In the genomic region with DNA sequence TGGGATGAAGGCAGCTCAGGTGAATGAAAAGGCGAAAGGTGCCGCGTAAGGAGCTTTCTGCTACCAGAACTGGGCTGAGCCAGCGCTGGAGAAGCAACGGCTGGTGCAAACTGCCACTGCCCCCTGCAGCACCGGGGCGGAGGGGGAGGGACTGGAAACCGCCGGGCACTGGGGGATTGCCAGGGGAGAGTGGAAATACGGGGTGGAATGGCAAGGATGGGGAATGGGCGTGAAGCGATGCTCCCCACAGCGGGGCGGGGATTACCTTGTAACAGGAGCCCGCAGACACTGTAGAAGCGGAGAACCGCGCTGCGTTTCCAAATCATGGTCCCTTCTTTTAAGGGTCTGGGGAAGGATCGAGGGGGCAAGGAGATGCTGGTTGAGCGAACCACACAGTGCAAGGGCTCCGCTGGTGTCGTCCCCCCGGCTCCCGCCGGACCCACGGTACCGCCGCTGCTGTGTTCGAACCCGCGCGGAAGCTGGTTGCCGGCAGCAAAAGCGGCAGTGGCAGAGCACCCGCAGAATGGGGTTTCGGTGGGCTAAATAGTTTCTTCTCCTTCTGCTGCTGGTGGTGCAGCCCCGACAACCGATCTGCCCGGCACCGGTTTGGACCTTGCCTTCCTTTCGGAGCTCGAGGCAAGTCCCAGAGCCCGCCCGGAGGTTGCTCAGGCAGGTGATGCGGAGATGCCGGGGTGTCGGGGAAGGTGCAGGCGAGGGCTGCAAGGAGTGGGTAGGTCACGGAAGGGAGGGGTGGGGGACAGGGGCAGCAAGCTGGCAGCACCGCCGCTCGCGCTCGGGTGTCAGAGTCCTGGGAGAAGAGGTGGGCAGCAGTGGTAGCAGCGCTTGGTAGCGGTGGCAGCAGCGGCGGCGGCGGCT, we compare ENCODE assay signal across 8 mouse cellular contexts. TPM values are rescaled to one million over a fixed set of nuclear protein-coding genes. Genes with fewer than 3 reads are reported as not detected.
DNase-seq lines count a peak whose midpoint lies in the region; ATAC-seq and TF ChIP-seq lines count a peak whose summit lies in the region.

No protein-coding gene starts in this region.

- ATAC-seq in lung, embryonic 14.5 days (ENCODE audit: insufficient read depth) = peak; percentile 59

- peak overlapping the region; percentile 79 for H3K4me3 ChIP-seq in embryonic fibroblast, embryonic 13.5 days (ENCODE audit: insufficient read depth, low read length)
- H3K4me3 ChIP-seq in lung, embryonic 14.5 days (ENCODE audit: low read depth, low read length) = peak overlapping the region; percentile 67

- H3K9ac ChIP-seq in lung, embryonic 14.5 days = peak overlapping the region; percentile 42

- peaks cover 21% of the 10 kb centered on the region for H3K27me3 ChIP-seq in lung, embryonic 14.5 days (ENCODE audit: insufficient read depth, low read length)

- H3K27ac ChIP-seq in embryonic fibroblast, embryonic 13.5 days (ENCODE audit: insufficient read depth, low read length) = no peak overlapping the region
- H3K27ac ChIP-seq in lung, embryonic 14.5 days (ENCODE audit: low read depth) = no peak overlapping the region

- H3K36me3 ChIP-seq in lung, embryonic 14.5 days (ENCODE audit: insufficient read depth) = no peaks in the 10 kb centered on the region

- no peak for TF ChIP-seq POLR2A in embryonic fibroblast, embryonic 13.5 days (IDR thresholded peaks at IDR 0.05; ENCODE audit: low read depth, low read length)

- DNase-seq in Muller cell, postnatal 12 days (ENCODE audit: inconsistent ontology term) = peak; percentile 91
- peak; percentile 94 for DNase-seq in brain, adult 2 months (ENCODE audit: low read depth, low spot score)
- peak; percentile 43 for DNase-seq in heart, postnatal 4 days
- peak; percentile 77 to 78 for DNase-seq in layer of hippocampus, adult 8-10 months (ENCODE audit: low spot score in 2 of 2)
- DNase-seq in lung, embryonic 14.5 days = peak; percentile 65
- DNase-seq in ovary, postnatal 10 days (ENCODE audit: low spot score) = peak; percentile 10
- DNase-seq in thymus, postnatal 36 days = no peak

- no peak for TF ChIP-seq CTCF in embryonic fibroblast, embryonic 13.5 days (IDR thresholded peaks at IDR 0.05; ENCODE audit: borderline replicate concordance, insufficient read depth, low read length)
- TF ChIP-seq CTCF in lung, embryonic 14.5 days (IDR thresholded peaks at IDR 0.05; ENCODE audit: low read depth) = no peak

- peaks cover 3% of the 10 kb centered on the region; the same call in 1 of the 2 replicates for H3K9me3 ChIP-seq in lung, embryonic 14.5 days (ENCODE audit: low read depth, low read length)

- no peaks in the 10 kb centered on the region; the same call in 1 of the 2 replicates for H3K4me1 ChIP-seq in embryonic fibroblast, embryonic 13.5 days (ENCODE audit: control insufficient read depth, insufficient read depth, low read length)
- no peaks in the 10 kb centered on the region for H3K4me1 ChIP-seq in lung, embryonic 14.5 days (ENCODE audit: insufficient read depth)

- H3K4me2 ChIP-seq in lung, embryonic 14.5 days = peak overlapping the region; percentile 97

- under 1% methylated on average over 50 of the region's 61 CpGs for WGBS in lung, embryonic 14.5 days

RNA-seq across cellular contexts. Expression of gene Cadm2, which starts 0.6 kb away (rescaled TPM):
- 3.6 and 4.3 TPM in 2 replicates for polyA plus RNA-seq in embryonic fibroblast, embryonic 13.5 days (2011; ENCODE audit: insufficient read length, low read depth, missing spikeins)
- under 1 TPM in 1 of 2 experiments, not detected in 1; 0.09 TPM for total RNA-seq in heart, postnatal 4 days (2021)
- 100 to 1,000 TPM; 182 to 194 (median 187) TPM for total RNA-seq in layer of hippocampus, adult 8-10 months (2022)
- polyA plus RNA-seq in lung, embryonic 14.5 days (2014; fragmentation: Nextera tagmentation; extraction: Ambion mirVana) = 0.51 and 0.66 TPM in 2 replicates

Comparison
In these comparisons a context has a peak if more than half of its experiments do, and no peak if none do; other contexts are left out.
1. DNase-seq: peak in Muller cell, postnatal 12 days (single experiment), brain, adult 2 months (single experiment), heart, postnatal 4 days (single experiment), layer of hippocampus, adult 8-10 months (2 of 2), lung, embryonic 14.5 days (single experiment) and ovary, postnatal 10 days (single experiment); none in thymus, postnatal 36 days (0 of 2).
2. RNA of gene Cadm2, which starts 0.6 kb away (total RNA-seq): 182 to 194 TPM in layer of hippocampus, adult 8-10 months; 0.09 TPM in heart, postnatal 4 days; every median in the first group is over 100 times any median in the second.